Mouse (Mus musculus): Measurements from ENCODE around the gene Iqsec3.
A peak's percentile ranks its signal among the peaks of the same experiment; 100 is the strongest.

Gene Iqsec3

DNA sequence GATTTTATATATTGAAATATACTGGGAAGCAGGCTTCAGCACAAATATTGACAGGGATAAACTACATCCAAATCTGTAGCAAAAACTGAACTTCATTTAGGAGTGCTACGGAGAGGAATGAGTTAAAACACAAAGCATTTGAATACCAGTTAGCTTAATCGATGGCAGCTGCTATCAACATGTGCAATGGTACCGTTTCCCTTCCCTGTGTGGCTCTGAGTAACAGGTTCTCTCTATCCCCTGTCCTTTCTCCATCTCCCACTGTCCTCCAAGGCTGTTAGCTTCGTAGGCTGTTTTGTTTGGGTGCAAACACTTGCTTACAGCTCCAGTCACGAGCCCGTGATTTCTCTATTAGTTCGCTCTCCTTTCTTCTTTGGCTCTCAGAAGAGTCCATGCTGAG is 19.7 kb downstream of the Iqsec3 start:
- no peak for DNase-seq

DNA sequence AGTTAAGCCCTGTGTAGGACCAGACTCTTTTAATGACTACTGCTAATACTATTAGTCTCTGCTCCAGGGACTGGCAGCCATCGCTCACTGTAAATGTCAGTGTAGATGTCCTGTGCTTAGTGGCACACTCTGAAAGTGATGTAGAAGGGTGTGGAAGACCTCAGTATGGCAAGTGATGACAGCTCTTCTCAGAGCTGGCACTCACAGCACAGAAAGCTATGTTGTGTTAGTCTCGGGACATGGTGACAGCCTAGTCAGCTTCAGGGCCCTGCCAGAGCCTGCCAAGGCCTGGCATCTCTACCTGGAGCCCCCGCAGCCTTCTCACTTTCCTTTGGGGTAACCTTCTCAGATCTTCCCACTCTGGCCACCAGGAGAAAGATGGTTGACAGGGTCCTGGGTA is 21.8 kb downstream of the Iqsec3 start:
- DNase-seq = no peak

DNA sequence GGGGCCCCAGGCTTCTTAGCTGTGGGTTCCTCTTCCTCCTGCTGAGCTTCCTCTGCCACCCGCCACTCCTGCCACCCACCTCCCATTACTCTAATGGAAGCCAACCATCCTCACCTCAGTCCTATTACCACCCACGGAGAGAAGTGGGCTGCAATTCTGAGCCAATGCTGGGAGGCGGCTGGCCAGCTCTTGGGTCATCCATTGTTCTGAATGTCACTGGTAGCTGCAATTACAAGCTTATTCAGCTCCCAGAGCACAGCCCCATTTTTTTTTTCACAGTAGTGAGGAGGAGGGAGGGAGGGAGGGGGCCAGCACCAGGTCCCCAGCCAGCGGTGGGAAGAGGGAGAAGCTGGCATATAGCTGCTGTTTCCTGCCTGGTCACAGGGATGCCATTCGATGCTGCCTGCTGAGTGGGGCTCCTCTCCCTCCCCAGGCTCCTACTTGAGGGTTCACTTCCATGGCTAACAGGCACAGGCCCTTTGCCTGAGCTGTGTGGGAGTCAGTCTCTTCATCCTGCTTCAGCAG is 32.7 kb downstream of the Iqsec3 start:
- DNase-seq = no peak

GRCm38 (mm10) chr6:121424830-121425229 is 48.6 kb downstream of the Iqsec3 start:
- no peak for DNase-seq

DNA sequence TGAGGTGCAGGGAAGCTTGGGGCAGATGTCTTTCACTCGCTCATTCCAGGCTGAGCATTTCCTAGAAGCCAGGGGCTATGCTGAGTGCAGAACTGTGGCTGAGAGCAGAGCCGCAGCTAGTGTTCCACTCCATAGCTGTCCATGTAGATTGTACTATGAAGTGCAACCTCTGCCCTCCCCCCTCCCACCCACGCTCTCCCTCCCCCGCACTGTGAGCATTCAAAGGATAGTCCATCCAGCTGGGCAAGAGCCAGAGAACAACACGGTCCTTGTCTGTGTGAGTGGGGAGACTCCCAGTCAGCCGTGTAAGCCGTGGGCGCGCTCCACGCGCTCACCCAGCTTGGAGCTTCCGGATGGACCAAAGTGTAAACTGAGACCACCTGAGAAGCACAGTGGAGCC is 49.1 kb downstream of the Iqsec3 start:
- DNase-seq = no peak

GRCm38 (mm10) chr6:121412558-121413297 is 60.8 kb downstream of the Iqsec3 start:
- DNase-seq = no peak

GRCm38 (mm10) chr6:121407571-121408011 is 65.9 kb downstream of the Iqsec3 start:
- no peak for DNase-seq

DNA sequence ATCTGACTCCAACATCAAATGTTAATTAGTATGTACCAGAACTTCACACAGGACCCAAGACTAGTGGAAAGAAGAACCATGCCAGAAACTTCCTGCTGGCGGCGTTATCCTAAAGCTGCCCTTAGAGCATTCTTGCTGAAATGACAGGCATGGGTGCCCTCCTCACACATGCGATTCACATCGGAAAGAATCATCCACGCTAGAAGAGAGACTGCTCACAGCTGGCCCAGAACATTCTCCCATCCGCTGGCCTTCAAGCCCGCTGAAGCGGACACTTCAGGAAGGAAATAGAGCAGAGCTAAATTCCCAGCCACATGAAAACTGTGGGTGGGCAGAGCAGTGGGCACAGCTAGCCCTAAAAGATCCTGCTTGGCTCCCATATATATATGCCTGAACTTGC is 68.2 kb downstream of the Iqsec3 start:
- no peak for DNase-seq

GRCm38 (mm10) chr6:121402661-121403244 is 70.7 kb downstream of the Iqsec3 start:
- DNase-seq = no peak

DNA sequence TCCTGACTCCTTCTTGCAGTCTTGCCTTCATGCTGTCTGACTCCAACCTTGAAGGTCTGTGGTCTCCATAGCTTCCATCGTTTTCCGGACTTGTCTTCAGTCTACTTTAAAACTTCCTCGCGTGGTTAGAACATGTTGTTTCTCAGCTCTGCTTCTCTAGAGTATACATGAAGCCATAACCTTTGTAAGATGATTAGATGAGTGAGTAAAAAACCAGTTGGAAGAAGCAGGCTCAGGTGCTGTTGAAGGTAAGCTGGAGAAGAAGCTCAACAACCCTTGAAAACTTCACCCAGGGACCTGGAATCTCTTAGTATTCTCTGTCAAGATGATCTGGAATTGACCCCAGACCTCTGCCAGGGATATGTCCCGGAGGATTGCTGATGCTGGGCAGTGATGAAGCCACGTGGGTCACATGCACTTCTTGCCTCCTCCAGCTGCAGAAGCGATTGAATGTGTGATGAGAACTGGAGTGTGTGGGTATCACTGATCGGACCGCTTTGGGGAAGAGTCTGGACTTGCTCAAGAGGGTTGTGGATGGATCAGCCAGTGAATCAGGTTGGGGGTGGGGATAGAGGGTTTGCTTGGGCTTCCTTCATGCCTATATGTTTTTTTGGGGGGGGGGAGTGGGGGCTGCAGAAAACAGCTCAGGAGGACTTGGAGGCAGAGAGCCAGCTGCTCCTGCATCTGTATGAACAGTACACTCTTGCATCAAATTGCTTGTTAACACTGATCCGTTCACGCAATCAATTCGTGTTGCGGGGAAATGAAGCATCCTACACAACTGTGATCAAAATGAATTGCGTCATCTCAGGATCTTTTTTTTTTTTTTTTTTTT is 71.4 kb downstream of the Iqsec3 start:
- no peak for DNase-seq

- DNase-seq = no peak
Measured at GRCm38 (mm10) chr6:121401140-121401539, 72.3 kb downstream of the Iqsec3 start.

GRCm38 (mm10) chr6:121392610-121393252 is 80.7 kb downstream of the Iqsec3 start:
- DNase-seq = no peak

- no peak for DNase-seq
Measured at GRCm38 (mm10) chr6:121385397-121385796, 88.1 kb downstream of the Iqsec3 start.

GRCm38 (mm10) chr6:121382071-121382470 is 91.4 kb downstream of the Iqsec3 start:
- no peak for DNase-seq

DNA sequence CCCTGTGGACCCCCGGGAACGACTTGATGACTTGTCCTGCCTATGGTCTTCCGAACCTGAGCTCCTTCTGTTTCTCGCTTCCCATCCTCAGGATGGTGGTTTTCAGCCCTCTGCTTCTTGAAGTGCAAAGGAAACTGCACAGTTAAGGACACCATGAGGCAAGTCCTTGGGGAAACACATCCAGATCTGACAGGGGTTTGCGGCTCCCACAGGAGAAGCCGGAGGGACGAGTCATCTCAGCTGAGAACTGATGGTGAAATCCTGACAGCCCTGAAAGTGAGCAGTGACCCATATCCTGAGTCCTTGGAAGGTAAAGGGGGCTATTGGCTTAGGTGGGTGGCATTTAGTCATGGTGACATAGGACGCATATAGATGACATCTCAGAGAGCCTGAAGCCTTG is 92.9 kb downstream of the Iqsec3 start:
- no peak for DNase-seq

GRCm38 (mm10) chr6:121378256-121378655 is 95.2 kb downstream of the Iqsec3 start:
- no peak for DNase-seq

DNA sequence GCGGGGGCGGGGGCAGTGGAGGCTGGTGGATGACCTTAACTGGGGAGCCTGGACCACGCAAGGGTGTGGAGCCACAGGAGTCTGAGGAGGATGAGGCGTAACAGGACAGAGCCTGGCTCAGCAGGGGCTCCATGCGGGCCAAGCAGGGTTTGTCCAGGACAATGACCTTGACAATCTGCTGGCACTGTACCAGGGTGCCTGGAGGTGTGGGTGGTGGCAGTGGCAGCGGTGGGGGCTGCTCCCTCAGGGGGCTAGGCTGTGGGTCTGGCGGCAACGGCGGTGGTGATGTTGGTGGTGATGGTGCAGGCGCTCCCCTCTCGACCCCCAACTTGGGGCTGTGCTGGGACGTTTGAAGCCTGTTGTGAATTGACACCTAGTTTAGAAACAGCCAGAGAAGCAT is 97.3 kb downstream of the Iqsec3 start:
- DNase-seq = no peak

- DNase-seq = no peak
Measured at GRCm38 (mm10) chr6:121371197-121371980, 102.1 kb downstream of the Iqsec3 start.

DNA sequence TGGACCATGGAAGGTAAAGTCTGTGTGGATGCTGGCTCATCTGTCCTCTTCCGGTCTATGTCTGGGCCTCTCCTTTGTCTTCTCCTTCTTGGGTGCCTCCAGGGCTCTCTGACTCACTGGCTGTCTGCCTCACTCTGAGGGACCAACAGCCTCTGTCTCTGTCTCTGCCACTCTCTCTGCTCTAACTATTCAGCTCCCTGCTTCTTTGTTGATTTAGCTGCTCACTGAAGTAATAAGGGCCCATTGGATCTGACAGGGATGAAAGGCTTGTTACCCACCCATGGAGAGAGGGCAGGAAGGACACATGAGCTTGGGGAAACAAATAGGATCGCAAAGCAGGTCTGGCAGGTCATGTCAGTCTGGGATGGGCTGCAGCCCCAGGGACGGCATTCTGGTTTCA is 106.4 kb downstream of the Iqsec3 start:
- DNase-seq = no peak

GRCm38 (mm10) chr6:121366537-121366936 is 106.9 kb downstream of the Iqsec3 start:
- DNase-seq = peak; percentile 11 to 18

DNA sequence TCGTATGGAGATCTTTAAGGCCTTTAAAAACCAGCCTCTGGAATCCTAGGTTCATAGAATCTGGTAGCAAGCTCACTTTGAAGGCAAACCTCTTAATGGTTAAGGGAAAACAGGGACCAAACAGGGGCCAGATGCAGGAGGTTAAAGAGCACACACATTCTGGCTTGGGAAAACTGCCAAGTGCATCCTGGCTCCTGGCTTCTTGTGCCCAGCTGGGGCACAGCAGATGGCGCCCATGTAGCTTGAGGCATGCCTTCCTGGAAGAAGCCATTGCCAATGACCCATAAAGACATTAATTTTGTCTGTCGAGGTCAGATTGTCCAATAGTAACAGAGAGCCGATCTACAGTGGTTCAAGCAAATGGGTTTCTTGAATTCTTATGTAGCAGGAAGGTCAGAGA is 109.5 kb downstream of the Iqsec3 start:
- DNase-seq = peak in 1 of 2 experiments; percentile 13

DNA sequence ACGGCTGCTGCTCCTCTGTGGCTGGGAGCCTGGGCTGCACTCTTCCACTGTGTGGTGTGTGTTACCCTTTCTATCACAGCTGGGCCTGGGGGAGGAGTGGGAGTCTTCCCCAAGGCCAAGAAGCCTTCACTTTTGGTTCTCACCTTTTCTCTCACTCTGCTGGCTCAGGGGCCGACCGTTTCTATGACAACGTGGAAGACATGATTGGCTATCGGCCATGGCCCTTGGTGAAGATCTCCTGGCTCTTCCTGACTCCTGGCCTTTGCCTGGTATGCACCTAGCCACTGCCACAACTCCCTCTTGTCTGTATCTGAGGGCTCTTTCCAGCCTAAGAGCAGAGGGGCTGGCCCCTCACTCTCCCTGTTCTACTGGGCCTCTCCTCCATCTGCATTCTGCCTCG is 110.4 kb downstream of the Iqsec3 start:
- DNase-seq = no peak
